Mouse (Mus musculus) heart, postnatal 0 days (tissue): ENCODE measurements at regions not wholly inside any gene's neighbourhood (a gene's known extent, or its start where the extent isn't known, plus 50 kb on each side); places are given as distances from the start of the nearest gene placed in this dataset.
A peak's percentile ranks its signal among the peaks of the same experiment; 100 is the strongest.

Source experiments
- ATAC-seq: fragments of 200-750 bp; cut with Nextera tagmentation; 2 replicates; pipeline ENCODE4 v1.8.0; 2017; ENCODE audit warnings: low read depth, moderate number of reproducible peaks, moderate library complexity; ENCODE audit not compliant: insufficient read depth
- DNase-seq: peaks from one replicate; pipeline ENCODE4 v3.0.0-alpha.2; 2016; ENCODE audit warnings: low spot score
- H3K27ac ChIP-seq: fragments of 300-500 bp; sonication (generic); 2 replicates; pipeline ENCODE4 v1.5.1; 2014; ENCODE audit warnings: low read depth, mild to moderate bottlenecking
- H3K27me3 ChIP-seq: fragments of 300-500 bp; sonication (generic); 2 replicates; pipeline ENCODE4 v1.6.1; 2014; ENCODE audit warnings: low read length, mixed read lengths; ENCODE audit not compliant: control insufficient read depth, insufficient read depth
- H3K36me3 ChIP-seq: fragments of 300-500 bp; sonication (generic); replicated peaks from 2 replicates; pipeline ENCODE4 v1.6.1; 2014; ENCODE audit warnings: low read length, mixed read lengths; ENCODE audit not compliant: control insufficient read depth, insufficient read depth
- H3K4me1 ChIP-seq: fragments of 300-500 bp; sonication (generic); 2 replicates; pipeline ENCODE4 v1.6.1; 2014; ENCODE audit warnings: antibody characterized with exemption; ENCODE audit not compliant: control insufficient read depth, insufficient read depth
- H3K4me2 ChIP-seq: fragments of 300-500 bp; sonication (generic); 2 replicates; pipeline ENCODE4 v1.6.1; 2014; ENCODE audit warnings: low read depth, mild to moderate bottlenecking, low read length, moderate library complexity
- H3K4me3 ChIP-seq: fragments of 300-500 bp; sonication (generic); 2 replicates; pipeline ENCODE4 v1.5.1; 2014; ENCODE audit warnings: low read depth, low read length
- H3K9ac ChIP-seq: fragments of 300-500 bp; sonication (generic); replicated peaks from 2 replicates; pipeline ENCODE4 v1.6.1; 2014; ENCODE audit warnings: low read depth, low read length, mixed read lengths
- H3K9me3 ChIP-seq: fragments of 300-500 bp; sonication (generic); replicated peaks from 2 replicates; pipeline ENCODE4 v1.6.1; 2016; ENCODE audit warnings: low read length; ENCODE audit not compliant: control insufficient read depth
- CTCF ChIP-seq: IDR thresholded peaks from 2 replicates; pipeline ENCODE4 v1.5.1; 2016; ENCODE audit warnings: antibody characterized with exemption, control low read depth, low read depth
- EP300 ChIP-seq: IDR thresholded peaks from 2 replicates; pipeline ENCODE4 v1.6.1; 2016; ENCODE audit warnings: antibody characterized with exemption, low read depth
- WGBS: fragments of 180-500 bp; shearing (Covaris S2); extraction: QIAGEN DNeasy Blood & Tissue Kit; methylation state at CpG from one replicate; pipeline ENCODE4 v1.1.7; 2014; 5-methylcytosine and 5-hydroxymethylcytosine counted together

- no peak overlapping the region for H3K4me2 ChIP-seq
- no peak overlapping the region for H3K27ac ChIP-seq
- TF ChIP-seq CTCF: no peak
- TF ChIP-seq EP300: no peak
- no peak for DNase-seq
- no peaks in the 10 kb centered on the region for H3K9me3 ChIP-seq
- H3K9ac ChIP-seq: no peak overlapping the region
- no peak for ATAC-seq
- H3K4me1 ChIP-seq: no peaks in the 10 kb centered on the region
- WGBS: 85% methylated on average over 5 of the region's 5 CpGs
- no peak overlapping the region for H3K4me3 ChIP-seq
- no peaks in the 10 kb centered on the region for H3K36me3 ChIP-seq
- H3K27me3 ChIP-seq: no peaks in the 10 kb centered on the region
These were observed 215.1 kb upstream of the Noct start for GRCm38 (mm10) chr3:51009098-51009497.

GRCm38 (mm10) chr3:51019650-51020346, 204.4 kb upstream of the Noct start:
- 71% methylated on average over 10 of the region's 10 CpGs for WGBS
- Histone ChIP-seq H3K9me3 (no peaks in the 10 kb centered on the region), H3K4me1 (no peaks in the 10 kb centered on the region), H3K4me3 (no peak overlapping the region), H3K4me2 (no peak overlapping the region), H3K36me3 (no peaks in the 10 kb centered on the region), H3K9ac (no peak overlapping the region), H3K27ac (no peak overlapping the region), H3K27me3 (no peaks in the 10 kb centered on the region)
- no peak for TF ChIP-seq EP300
- no peak for ATAC-seq
- DNase-seq: no peak

GRCm38 (mm10) chr3:51024655-51025054, 199.6 kb upstream of the Noct start:
- Histone ChIP-seq H3K27ac (no peak overlapping the region), H3K4me3 (no peak overlapping the region), H3K4me2 (no peak overlapping the region), H3K4me1 (no peaks in the 10 kb centered on the region), H3K9me3 (no peaks in the 10 kb centered on the region), H3K27me3 (no peaks in the 10 kb centered on the region), H3K36me3 (no peaks in the 10 kb centered on the region), H3K9ac (no peak overlapping the region)
- ATAC-seq (no peak), DNase-seq (no peak)
- 57% methylated on average over 6 of the region's 6 CpGs for WGBS
- TF ChIP-seq EP300 (no peak), CTCF (no peak)

GRCm38 (mm10) chr3:51031821-51032220, 192.4 kb upstream of the Noct start:
- Histone ChIP-seq H3K27ac (no peak overlapping the region), H3K4me1 (no peaks in the 10 kb centered on the region), H3K27me3 (no peaks in the 10 kb centered on the region), H3K9me3 (no peaks in the 10 kb centered on the region), H3K4me2 (no peak overlapping the region), H3K36me3 (no peaks in the 10 kb centered on the region), H3K4me3 (no peak overlapping the region), H3K9ac (no peak overlapping the region)
- DNase-seq (peak; percentile 21), ATAC-seq (no peak)
- no peak for TF ChIP-seq EP300
- no peak for TF ChIP-seq CTCF
- WGBS: 50% methylated on average over 8 of the region's 8 CpGs

- WGBS: 76% methylated on average over 2 of the region's 2 CpGs
- ATAC-seq: no peak
- no peak overlapping the region for H3K9ac ChIP-seq
- no peaks in the 10 kb centered on the region for H3K9me3 ChIP-seq
- H3K4me3 ChIP-seq: no peak overlapping the region
- H3K4me2 ChIP-seq: no peak overlapping the region
- no peak for DNase-seq
- H3K27ac ChIP-seq: no peak overlapping the region
- H3K27me3 ChIP-seq: no peaks in the 10 kb centered on the region
- TF ChIP-seq EP300: no peak
- no peak for TF ChIP-seq CTCF
- H3K36me3 ChIP-seq: no peaks in the 10 kb centered on the region
- H3K4me1 ChIP-seq: no peaks in the 10 kb centered on the region
These were observed 191.0 kb upstream of the Noct start for GRCm38 (mm10) chr3:51033292-51033691.

GRCm38 (mm10) chr3:51036700-51037306, 187.4 kb upstream of the Noct start:
- Histone ChIP-seq H3K4me1 (no peaks in the 10 kb centered on the region), H3K27ac (no peak overlapping the region), H3K4me2 (no peak overlapping the region), H3K9ac (no peak overlapping the region), H3K27me3 (no peaks in the 10 kb centered on the region), H3K36me3 (no peaks in the 10 kb centered on the region), H3K9me3 (no peaks in the 10 kb centered on the region), H3K4me3 (no peak overlapping the region)
- ATAC-seq (no peak), DNase-seq (no peak)
- WGBS: 48% methylated on average over 17 of the region's 17 CpGs
- TF ChIP-seq EP300: no peak
- TF ChIP-seq CTCF: no peak
